Mouse (Mus musculus) erythroblast, embryonic 14.5 days (primary cell): Measurements from ENCODE around the gene P2rx7.

ENCODE experiments used
- GATA1 ChIP-seq: IDR thresholded peaks from 2 replicates; pipeline ENCODE4 v1.6.1; 2012; ENCODE audit warnings: low read length, inconsistent platforms, mixed read lengths
- TAL1 ChIP-seq: IDR thresholded peaks from 3 replicates; pipeline ENCODE4 v1.6.1; 2012; ENCODE audit warnings: low read length, inconsistent platforms, mixed read lengths

- TF ChIP-seq TAL1 (no peak), GATA1 (no peak)
These were observed 16.5 kb upstream of the P2rx7 start for GRCm38 (mm10) chr5:122627243-122627642.
